Mouse (Mus musculus): ENCODE results near the gene Slc17a6.
"Not testable (repeated sequence)": the region's sequence is repeated elsewhere in the genome, so short reads cannot be mapped to it uniquely, and the experiment has no call there.

The Slc17a6 gene

DNA sequence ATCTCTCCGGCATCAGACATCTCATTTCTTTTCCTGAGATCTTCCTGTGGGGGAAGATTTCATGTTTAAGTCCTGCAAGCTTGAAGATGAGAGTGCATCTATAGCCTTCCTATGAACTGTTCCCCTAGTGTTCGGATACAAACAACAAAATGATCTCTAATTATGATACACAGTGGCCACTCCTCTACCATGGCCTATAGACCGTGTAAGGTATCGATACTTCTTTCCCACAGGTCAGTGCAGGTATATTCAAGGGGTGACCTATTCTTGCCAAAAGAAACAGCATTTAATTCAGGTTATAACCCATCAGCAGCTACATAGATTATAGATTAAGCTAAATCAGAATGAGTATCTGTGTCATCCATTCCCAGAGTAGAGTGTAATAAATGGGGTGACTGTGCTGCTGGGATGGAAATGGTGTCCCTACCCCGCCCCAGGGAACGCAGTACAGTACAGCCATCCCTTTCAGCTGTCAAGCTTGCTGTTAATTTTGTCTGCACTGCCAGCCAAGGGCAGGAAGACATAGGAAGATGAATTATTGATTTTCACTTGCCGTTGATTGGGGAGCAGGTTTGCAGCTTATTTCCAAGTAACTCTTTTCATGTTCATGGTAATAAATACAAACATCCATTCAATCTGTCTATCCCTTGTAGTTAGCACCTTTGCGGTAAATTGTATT lies 71.9 kb downstream of the Slc17a6 start:
- peak; percentile 11 for DNase-seq

DNA sequence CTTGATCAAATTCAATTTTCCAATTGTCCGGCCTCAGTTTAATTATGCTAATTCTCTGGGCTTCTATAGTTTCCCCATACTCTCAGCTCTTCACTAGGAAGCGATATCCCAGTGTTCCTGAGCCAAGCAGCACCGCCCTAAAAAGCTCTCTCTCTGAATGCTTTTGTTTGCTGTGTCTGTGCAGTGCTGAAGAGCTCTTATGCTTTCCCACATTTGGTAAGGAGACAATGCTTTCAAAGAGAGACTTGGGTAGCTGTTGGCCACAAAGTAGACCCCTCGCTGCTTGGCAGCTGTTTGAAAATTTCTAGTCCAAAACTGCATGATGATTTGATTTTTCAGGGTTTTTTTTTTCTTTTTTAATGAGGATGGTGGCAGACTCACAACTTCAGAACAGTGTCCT lies 72.6 kb downstream of the Slc17a6 start:
- DNase-seq, result no peak

DNA sequence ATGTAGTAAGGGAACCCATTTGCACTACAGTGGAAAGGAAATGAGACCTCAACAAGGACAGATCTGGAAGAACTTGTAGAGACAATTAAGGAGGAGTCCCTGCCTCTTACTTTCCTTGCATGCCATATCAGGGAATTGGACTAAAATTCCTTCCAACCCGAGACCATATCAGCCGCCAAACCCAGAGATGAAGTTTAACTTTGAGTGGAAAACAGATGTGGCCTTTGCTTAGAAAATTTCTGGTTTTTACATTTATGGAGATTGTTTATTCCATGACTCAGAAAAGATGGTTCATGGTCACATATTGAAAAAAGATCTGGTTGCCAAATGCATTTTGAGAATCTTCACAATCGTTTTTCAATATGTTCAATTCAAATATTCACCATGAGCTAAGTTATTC lies 87.7 kb downstream of the Slc17a6 start:
- no peak for DNase-seq

DNA sequence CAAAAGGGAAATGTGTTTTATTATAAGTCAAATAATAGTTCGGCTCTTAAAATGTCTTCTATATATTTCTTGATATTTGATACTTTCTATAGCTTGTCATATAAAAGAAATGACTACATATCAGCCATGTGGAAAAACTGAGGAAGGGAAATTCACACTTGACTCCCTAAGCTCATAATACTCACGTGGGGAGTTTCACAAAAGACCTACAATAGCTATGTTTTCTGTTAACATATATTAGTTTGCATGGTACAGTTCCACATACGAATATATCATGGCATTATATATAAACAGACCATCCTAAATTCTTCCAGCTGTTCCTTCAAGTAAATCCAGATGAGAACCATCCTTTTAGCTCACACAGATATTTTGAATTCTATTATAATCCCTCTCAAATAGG lies 88.5 kb downstream of the Slc17a6 start:
- DNase-seq, result not testable (repeated sequence)

DNA sequence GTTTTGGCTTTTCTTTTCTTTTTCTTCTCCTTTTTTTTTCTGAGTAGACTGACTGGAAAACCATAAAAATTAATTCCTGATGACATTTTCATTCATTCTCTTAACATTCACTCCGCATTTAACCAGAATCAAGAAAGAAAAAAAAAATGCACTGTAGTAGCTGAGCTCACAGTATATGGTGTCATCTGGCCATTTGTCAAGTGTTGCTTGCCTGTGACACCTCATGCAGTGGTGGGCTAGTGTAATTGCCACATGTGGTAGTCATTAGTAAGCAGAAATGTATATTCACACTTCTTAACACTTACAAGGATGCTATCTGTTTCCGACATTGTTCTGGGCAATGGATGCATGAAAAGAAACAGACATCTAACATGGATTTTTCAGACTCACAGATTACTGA lies 94.0 kb downstream of the Slc17a6 start:
- DNase-seq, result no peak
